Mouse (Mus musculus): ENCODE data around the gene Maats1. TPM values are rescaled to one million over a fixed set of nuclear protein-coding genes. Genes with fewer than 3 reads are reported as not detected.

Maats1 gene
- polyA plus RNA-seq, 1 experiment: 0.16 TPM

DNA sequence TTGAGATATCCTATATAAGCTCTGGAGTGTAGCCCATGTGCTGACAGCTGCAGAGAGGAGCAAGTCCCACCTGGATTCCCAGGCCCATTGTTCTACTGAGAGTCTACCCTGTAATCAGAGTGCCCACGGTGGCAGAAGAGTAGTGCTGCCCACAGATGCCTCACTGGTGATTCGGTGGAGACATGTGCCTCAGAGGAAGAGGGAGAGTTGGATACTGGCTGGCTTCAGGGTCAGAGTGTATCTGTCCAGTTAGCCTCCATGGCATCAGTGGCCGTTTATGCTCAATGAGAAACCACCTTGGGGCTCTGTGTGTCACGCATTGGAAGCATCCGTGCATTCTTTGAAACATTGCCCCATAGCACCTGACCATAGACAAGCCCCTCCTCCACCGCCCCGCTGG, 21.7 kb upstream of the Maats1 start:
- Histone ChIP-seq H3K36me3 (ENCODE audit: control insufficient read depth, insufficient read depth, low read length) (no peaks in the 10 kb centered on the region), H3K4me1 (ENCODE audit: control insufficient read depth, insufficient read depth, insufficient read length, low read length) (peaks cover 3% of the 10 kb centered on the region; the same call in 1 of the 2 replicates), H3K4me3 (ENCODE audit: low read depth, low read length) (peak overlapping the region; percentile 12; the same call in 1 of the 2 replicates), H3K27me3 (ENCODE audit: control insufficient read depth, insufficient read depth, low read length) (no peaks in the 10 kb centered on the region), H3K27ac (ENCODE audit: insufficient read depth, low read depth, low read length) (no peak overlapping the region)
- TF ChIP-seq CTCF (IDR thresholded peaks at IDR 0.05; ENCODE audit: extremely low read depth, insufficient read length, insufficient replicate concordance, low read depth, low read length) (no peak), POLR2A (IDR thresholded peaks at IDR 0.05; ENCODE audit: low read depth, low read length) (no peak)
- WGBS: 71% methylated on average over 7 of the region's 7 CpGs

DNA sequence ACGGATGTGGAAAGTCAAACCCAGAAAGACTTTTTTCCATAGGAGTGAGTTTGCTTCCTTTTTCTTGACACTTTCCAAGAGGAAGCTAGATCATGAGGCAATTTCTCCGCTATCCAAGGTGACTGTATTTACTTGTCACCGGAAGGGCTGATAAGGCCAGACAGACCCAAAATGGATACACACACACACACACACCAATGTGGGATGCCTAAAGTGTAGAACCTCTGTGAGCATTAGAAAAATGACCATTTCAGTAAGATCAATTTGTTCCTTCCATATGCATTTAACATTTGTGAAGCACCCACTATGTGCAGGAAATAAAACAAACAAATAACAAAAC, 21.3 kb upstream of the Maats1 start:
- Histone ChIP-seq H3K36me3 (ENCODE audit: control insufficient read depth, insufficient read depth, low read length) (no peaks in the 10 kb centered on the region), H3K4me3 (ENCODE audit: low read depth, low read length) (no peak overlapping the region), H3K27me3 (ENCODE audit: control insufficient read depth, insufficient read depth, low read length) (no peaks in the 10 kb centered on the region), H3K4me1 (ENCODE audit: control insufficient read depth, insufficient read depth, insufficient read length, low read length) (peaks cover 3% of the 10 kb centered on the region; the same call in 1 of the 2 replicates), H3K27ac (ENCODE audit: insufficient read depth, low read depth, low read length) (no peak overlapping the region)
- TF ChIP-seq POLR2A (IDR thresholded peaks at IDR 0.05; ENCODE audit: low read depth, low read length) (no peak), CTCF (IDR thresholded peaks at IDR 0.05; ENCODE audit: extremely low read depth, insufficient read length, insufficient replicate concordance, low read depth, low read length) (no peak)
- 64% methylated on average over 3 of the region's 3 CpGs for WGBS

DNA sequence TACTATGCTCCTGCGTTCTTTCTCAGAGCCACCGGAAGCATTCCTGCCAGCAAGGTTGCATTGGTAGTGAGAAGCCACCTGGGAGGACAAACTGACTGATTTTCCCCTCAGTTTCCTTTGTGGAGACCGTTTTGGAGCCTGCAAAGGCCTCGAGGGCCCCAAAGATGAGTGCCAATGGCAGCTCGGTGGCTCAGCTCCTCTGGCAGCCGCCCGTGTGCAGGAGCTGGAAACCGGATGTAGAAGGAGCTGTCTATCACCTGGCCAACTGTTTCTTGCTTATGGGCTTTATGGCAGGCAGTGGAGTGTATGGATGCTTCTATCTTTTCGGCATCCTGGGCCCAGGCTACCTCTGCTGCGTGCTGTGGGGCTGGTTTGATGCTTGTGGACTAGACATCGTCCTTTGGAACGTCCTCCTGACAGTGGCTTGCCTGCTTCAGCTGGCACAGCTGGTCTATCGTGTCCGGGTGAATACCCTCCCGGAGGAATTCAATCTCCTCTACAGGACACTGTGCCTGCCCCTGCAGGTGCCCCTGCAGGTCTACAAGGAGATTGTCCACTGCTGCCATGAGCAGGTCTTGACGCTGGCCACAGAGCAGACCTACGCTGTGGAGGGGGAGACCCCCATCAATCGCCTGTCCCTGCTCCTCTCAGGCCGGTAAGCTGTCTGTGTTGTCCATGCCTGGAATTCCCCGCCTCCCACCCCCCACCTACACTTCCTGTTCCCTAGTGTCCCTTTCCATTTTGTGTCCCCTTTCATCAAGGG, 20.7 kb upstream of the Maats1 start:
- H3K27me3 ChIP-seq (ENCODE audit: control insufficient read depth, insufficient read depth, low read length): no peaks in the 10 kb centered on the region
- 0 out of 2 replicates have a peak overlapping the region, but pooled peaks have one; percentile 1 for H3K27ac ChIP-seq (ENCODE audit: insufficient read depth, low read depth, low read length)
- TF ChIP-seq CTCF (IDR thresholded peaks at IDR 0.05; ENCODE audit: extremely low read depth, insufficient read length, insufficient replicate concordance, low read depth, low read length): no peak
- no peak for TF ChIP-seq POLR2A (IDR thresholded peaks at IDR 0.05; ENCODE audit: low read depth, low read length)
- peak overlapping the region; percentile 34 for H3K4me3 ChIP-seq (ENCODE audit: low read depth, low read length)
- peaks cover 3% of the 10 kb centered on the region; the same call in 1 of the 2 replicates for H3K4me1 ChIP-seq (ENCODE audit: control insufficient read depth, insufficient read depth, insufficient read length, low read length)
- 79% methylated on average over 20 of the region's 20 CpGs for WGBS
- H3K36me3 ChIP-seq (ENCODE audit: control insufficient read depth, insufficient read depth, low read length): no peaks in the 10 kb centered on the region; the same call in 1 of the 2 replicates

DNA sequence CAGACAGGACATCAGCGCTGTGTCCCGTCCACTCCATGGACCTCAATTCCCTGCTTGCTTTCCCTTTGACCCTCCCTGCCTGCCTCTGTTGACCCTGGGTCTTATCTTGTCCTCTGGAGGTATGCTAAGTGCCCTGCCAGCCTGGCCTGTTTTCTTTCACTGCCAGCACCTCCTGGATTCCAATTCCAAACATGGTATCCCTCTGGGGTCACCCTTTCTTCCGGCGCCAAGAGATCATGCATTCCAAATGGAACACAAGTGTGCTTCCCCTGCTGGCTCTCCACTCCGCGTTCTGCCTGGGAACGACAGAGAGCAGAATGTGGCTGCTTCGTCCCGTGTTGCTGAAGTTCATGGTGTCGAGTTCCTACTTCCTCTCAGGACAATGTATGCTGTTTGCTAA, 20.0 kb upstream of the Maats1 start, which contains the start of gene Popdc2:
TSS of gene Popdc2 (plus strand) at position 277 of the 400 bp plus-strand sequence.
- no peaks in the 10 kb centered on the region; the same call in 1 of the 2 replicates for H3K36me3 ChIP-seq (ENCODE audit: control insufficient read depth, insufficient read depth, low read length)
- H3K27ac ChIP-seq (ENCODE audit: insufficient read depth, low read depth, low read length): 0 out of 2 replicates have a peak within 1 kb of the TSS, but pooled peaks have one; percentile 4
- H3K4me3 ChIP-seq (ENCODE audit: low read depth, low read length): peak within 1 kb of the TSS; percentile 34
- WGBS: 56% methylated on average over 10 of the region's 10 CpGs
- TF ChIP-seq CTCF (IDR thresholded peaks at IDR 0.05; ENCODE audit: extremely low read depth, insufficient read length, insufficient replicate concordance, low read depth, low read length) (no peak), POLR2A (IDR thresholded peaks at IDR 0.05; ENCODE audit: low read depth, low read length) (no peak)
- no peaks in the 10 kb centered on the region for H3K27me3 ChIP-seq (ENCODE audit: control insufficient read depth, insufficient read depth, low read length)
- peaks cover 3% of the 10 kb centered on the region; the same call in 1 of the 2 replicates for H3K4me1 ChIP-seq (ENCODE audit: control insufficient read depth, insufficient read depth, insufficient read length, low read length)

DNA sequence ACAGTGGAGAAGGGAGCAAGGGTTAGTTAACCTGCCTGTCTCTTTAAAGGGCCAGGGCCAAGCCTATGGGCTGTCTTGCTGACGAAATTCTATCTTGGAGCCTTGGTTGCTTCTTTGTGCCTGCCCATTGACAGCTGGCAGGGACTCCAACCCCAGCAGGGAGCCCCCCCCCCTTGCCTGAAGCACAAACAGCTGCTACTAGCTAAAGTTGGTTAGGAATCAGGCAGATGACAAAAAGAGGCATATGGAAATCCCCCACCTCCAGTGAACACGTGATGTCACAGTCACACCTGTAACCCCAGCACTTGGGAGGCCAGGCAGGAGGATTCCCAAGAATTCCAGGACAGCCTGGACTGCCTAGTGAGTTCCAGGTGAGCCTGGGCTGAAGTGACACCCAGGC, 18.4 kb upstream of the Maats1 start:
- H3K36me3 ChIP-seq (ENCODE audit: control insufficient read depth, insufficient read depth, low read length): peaks cover 1% of the 10 kb centered on the region; the same call in 1 of the 2 replicates
- no peaks in the 10 kb centered on the region for H3K27me3 ChIP-seq (ENCODE audit: control insufficient read depth, insufficient read depth, low read length)
- WGBS: 39% methylated on average over 2 of the region's 2 CpGs
- TF ChIP-seq CTCF (IDR thresholded peaks at IDR 0.05; ENCODE audit: extremely low read depth, insufficient read length, insufficient replicate concordance, low read depth, low read length) (no peak), POLR2A (IDR thresholded peaks at IDR 0.05; ENCODE audit: low read depth, low read length) (no peak)
- no peak overlapping the region for H3K4me3 ChIP-seq (ENCODE audit: low read depth, low read length)
- H3K4me1 ChIP-seq (ENCODE audit: control insufficient read depth, insufficient read depth, insufficient read length, low read length): peaks cover 3% of the 10 kb centered on the region; the same call in 1 of the 2 replicates
- H3K27ac ChIP-seq (ENCODE audit: insufficient read depth, low read depth, low read length): no peak overlapping the region

DNA sequence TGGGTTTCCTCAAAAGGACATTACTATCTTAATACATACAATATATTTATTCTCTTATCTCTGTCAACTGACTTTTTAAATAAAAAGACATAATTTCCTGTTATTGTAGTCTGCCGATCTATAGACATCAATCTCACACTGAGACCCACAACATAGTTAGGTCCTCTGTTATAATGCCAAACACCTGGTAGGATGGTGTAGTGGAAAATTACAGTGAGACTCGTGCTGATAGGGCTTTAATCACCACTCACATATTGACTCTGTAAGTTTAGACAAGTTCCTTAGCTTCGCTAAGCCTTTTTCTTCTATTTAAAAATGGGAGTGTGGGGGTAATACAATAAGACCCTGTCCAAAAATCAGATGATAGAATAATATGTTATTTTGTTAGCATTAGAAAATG, 17.9 kb upstream of the Maats1 start:
- TF ChIP-seq CTCF (IDR thresholded peaks at IDR 0.05; ENCODE audit: extremely low read depth, insufficient read length, insufficient replicate concordance, low read depth, low read length): no peak
- TF ChIP-seq POLR2A (IDR thresholded peaks at IDR 0.05; ENCODE audit: low read depth, low read length): no peak

DNA sequence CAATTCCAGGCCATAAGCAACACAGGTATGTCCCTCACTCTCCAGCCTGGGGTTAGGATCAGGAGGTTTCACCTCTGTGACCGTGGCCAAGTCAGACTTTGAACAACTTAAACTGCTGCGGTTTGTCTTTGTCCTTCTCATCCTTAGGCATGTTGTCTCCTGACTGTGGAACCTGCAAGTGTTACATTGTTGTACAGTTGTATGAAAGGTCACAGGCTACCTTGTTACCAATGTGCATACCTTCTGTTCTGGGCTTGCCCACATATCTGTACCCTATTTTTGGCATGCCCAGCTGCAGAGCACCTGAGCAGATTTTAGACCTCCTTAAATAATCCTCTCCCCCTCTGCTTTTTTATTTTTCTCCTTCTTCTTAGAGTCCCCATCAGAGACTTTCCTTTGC, 17.3 kb upstream of the Maats1 start:
- Histone ChIP-seq H3K36me3 (ENCODE audit: control insufficient read depth, insufficient read depth, low read length) (peaks cover 3% of the 10 kb centered on the region; the same call in 1 of the 2 replicates), H3K27me3 (ENCODE audit: control insufficient read depth, insufficient read depth, low read length) (no peaks in the 10 kb centered on the region), H3K4me3 (ENCODE audit: low read depth, low read length) (no peak overlapping the region), H3K27ac (ENCODE audit: insufficient read depth, low read depth, low read length) (no peak overlapping the region), H3K4me1 (ENCODE audit: control insufficient read depth, insufficient read depth, insufficient read length, low read length) (peaks cover 3% of the 10 kb centered on the region; the same call in 1 of the 2 replicates)
- 91% methylated on average over 2 of the region's 2 CpGs for WGBS
- no peak for TF ChIP-seq CTCF (IDR thresholded peaks at IDR 0.05; ENCODE audit: extremely low read depth, insufficient read length, insufficient replicate concordance, low read depth, low read length)

More for the DNA sequence above, 17.9 kb upstream of the Maats1 start:
- WGBS: 52% methylated on average over 3 of the region's 3 CpGs
- Histone ChIP-seq H3K27ac (ENCODE audit: insufficient read depth, low read depth, low read length) (no peak overlapping the region), H3K4me3 (ENCODE audit: low read depth, low read length) (no peak overlapping the region), H3K36me3 (ENCODE audit: control insufficient read depth, insufficient read depth, low read length) (peaks cover 1% of the 10 kb centered on the region; the same call in 1 of the 2 replicates), H3K4me1 (ENCODE audit: control insufficient read depth, insufficient read depth, insufficient read length, low read length) (peaks cover 3% of the 10 kb centered on the region; the same call in 1 of the 2 replicates), H3K27me3 (ENCODE audit: control insufficient read depth, insufficient read depth, low read length) (no peaks in the 10 kb centered on the region)
